Mouse (Mus musculus) intestine, postnatal 0 days (tissue): ENCODE measurements around the gene Jmjd1c. TPM values are rescaled to one million over a fixed set of nuclear protein-coding genes. Genes with fewer than 3 reads are reported as not detected.
"Not testable (repeated sequence)": the region's sequence is repeated elsewhere in the genome, so short reads cannot be mapped to it uniquely, and the experiment has no call there.

Experiments used
- ATAC-seq: fragments of 200-750 bp; cut with Nextera tagmentation; 2 replicates; pipeline ENCODE4 v1.8.0; 2017; ENCODE audit warnings: mild to moderate bottlenecking, moderate TSS enrichment, moderate library complexity
- H3K27ac ChIP-seq: fragments of 300-500 bp; sonication (generic); 2 replicates; pipeline ENCODE4 v1.5.1; 2014; ENCODE audit warnings: mild to moderate bottlenecking, low read depth, low read length, moderate library complexity
- H3K27me3 ChIP-seq: fragments of 300-500 bp; sonication (generic); replicated peaks from 2 replicates; pipeline ENCODE4 v1.6.1; 2014; ENCODE audit warnings: low read length, mixed read lengths; ENCODE audit not compliant: control insufficient read depth, insufficient read depth
- H3K36me3 ChIP-seq: fragments of 300-500 bp; sonication (generic); 2 replicates; pipeline ENCODE4 v1.6.1; 2014; ENCODE audit warnings: mild to moderate bottlenecking, moderate library complexity; ENCODE audit not compliant: control insufficient read depth, insufficient read depth
- H3K4me1 ChIP-seq: fragments of 300-500 bp; sonication (generic); replicated peaks from 2 replicates; pipeline ENCODE4 v1.6.1; 2014; ENCODE audit warnings: antibody characterized with exemption, low read length, mixed read lengths; ENCODE audit not compliant: control insufficient read depth, insufficient read depth
- H3K4me2 ChIP-seq: fragments of 300-500 bp; sonication (generic); replicated peaks from 2 replicates; pipeline ENCODE4 v1.6.1; 2014; ENCODE audit warnings: low read depth, mild to moderate bottlenecking, moderate library complexity
- H3K4me3 ChIP-seq: fragments of 300-500 bp; sonication (generic); 2 replicates; pipeline ENCODE4 v1.5.1; 2014; ENCODE audit warnings: low read depth, low read length
- H3K9ac ChIP-seq: fragments of 300-500 bp; sonication (generic); 2 replicates; pipeline ENCODE4 v1.6.1; 2014; ENCODE audit warnings: mild to moderate bottlenecking, low read depth, low read length
- H3K9me3 ChIP-seq: fragments of 300-500 bp; sonication (generic); 2 replicates; pipeline ENCODE4 v1.6.1; 2016; ENCODE audit warnings: mixed run types; ENCODE audit not compliant: control insufficient read depth
- CTCF ChIP-seq: sonication (generic); IDR thresholded peaks from 2 replicates; pipeline ENCODE4 v1.5.1; 2016; ENCODE audit warnings: low read depth, mild to moderate bottlenecking, control low read depth, antibody characterized with exemption, moderate library complexity
- WGBS: fragments of 180-500 bp; shearing (Covaris S2); extraction: QIAGEN DNeasy Blood & Tissue Kit; methylation state at CpG from one replicate; pipeline ENCODE4 v1.1.7; 2014; 5-methylcytosine and 5-hydroxymethylcytosine counted together
- polyA plus RNA-seq: library from polyadenylated mRNA; unstranded; fragments of >200 nt; fragmentation: Nextera tagmentation; extraction: Ambion mirVana; gene quantifications from 2 replicates; pipeline ENCODE4 v1.2.1, GENCODE M21; 2015

Jmjd1c gene
- polyA plus RNA-seq, 1 experiment from 2014 or later, result 33.4 TPM

- no peak for ATAC-seq
- H3K36me3 ChIP-seq, result 0 out of 2 replicates have a peak, but pooled peaks cover 3% of the 10 kb centered on the region
- H3K27me3 ChIP-seq, result no peaks in the 10 kb centered on the region
- no peak overlapping the region for H3K4me3 ChIP-seq
- no peak overlapping the region for H3K27ac ChIP-seq
- no peak overlapping the region for H3K9ac ChIP-seq
- no peak for TF ChIP-seq CTCF
- H3K4me1 ChIP-seq, result no peaks in the 10 kb centered on the region; the same call in none of the 2 replicates
- H3K9me3 ChIP-seq, result no peaks in the 10 kb centered on the region
- 68% methylated on average over 14 of the region's 14 CpGs for WGBS
- no peak overlapping the region for H3K4me2 ChIP-seq
Observed at GRCm38 (mm10) chr10:67111044-67111798, 15.3 kb downstream of the Jmjd1c start.

- 0 out of 2 replicates have a peak, but pooled peaks cover 3% of the 10 kb centered on the region for H3K36me3 ChIP-seq
- TF ChIP-seq CTCF, result no peak
- H3K9ac ChIP-seq, result no peak overlapping the region
- no peaks in the 10 kb centered on the region for H3K27me3 ChIP-seq
- no peaks in the 10 kb centered on the region for H3K9me3 ChIP-seq
- no peak for ATAC-seq
- no peak overlapping the region for H3K27ac ChIP-seq
- no peaks in the 10 kb centered on the region; the same call in none of the 2 replicates for H3K4me1 ChIP-seq
- 54% methylated on average over 5 of the region's 5 CpGs for WGBS
- no peak overlapping the region for H3K4me2 ChIP-seq
- no peak overlapping the region for H3K4me3 ChIP-seq
Observed at GRCm38 (mm10) chr10:67111799-67112177, 15.9 kb downstream of the Jmjd1c start.

- ATAC-seq, H3K4me1 ChIP-seq: not testable (repeated sequence)
- 82% methylated on average over 5 of the region's 5 CpGs for WGBS
Observed at GRCm38 (mm10) chr10:67112967-67113366, 17.0 kb downstream of the Jmjd1c start.

GRCm38 (mm10) chr10:67113833-67114232 is 17.9 kb downstream of the Jmjd1c start:
- no peaks in the 10 kb centered on the region for H3K36me3 ChIP-seq
- H3K27ac ChIP-seq, result no peak overlapping the region
- no peak overlapping the region for H3K9ac ChIP-seq
- no peak for ATAC-seq
- H3K4me3 ChIP-seq, result no peak overlapping the region
- no peaks in the 10 kb centered on the region for H3K27me3 ChIP-seq
- H3K4me1 ChIP-seq, result no peaks in the 10 kb centered on the region; the same call in none of the 2 replicates
- no peaks in the 10 kb centered on the region for H3K9me3 ChIP-seq
- no peak for TF ChIP-seq CTCF
- no peak overlapping the region for H3K4me2 ChIP-seq
- WGBS, result 84% methylated on average over 11 of the region's 11 CpGs

More at GRCm38 (mm10) chr10:67112967-67113366, 17.0 kb downstream of the Jmjd1c start:
- H3K27me3 ChIP-seq, H3K4me2 ChIP-seq, H3K9me3 ChIP-seq, H3K27ac ChIP-seq, H3K4me3 ChIP-seq, H3K36me3 ChIP-seq, H3K9ac ChIP-seq: not testable (repeated sequence)

- peaks cover 4% of the 10 kb centered on the region for H3K4me1 ChIP-seq
- no peaks in the 10 kb centered on the region for H3K36me3 ChIP-seq
- WGBS, result 27% methylated on average over 6 of the region's 6 CpGs
- H3K27ac ChIP-seq, result peak overlapping the region; percentile 46; the same call in 1 of the 2 replicates
- no peak overlapping the region for H3K9ac ChIP-seq
- no peak for ATAC-seq
- no peaks in the 10 kb centered on the region for H3K27me3 ChIP-seq
- H3K4me3 ChIP-seq, result no peak overlapping the region
- TF ChIP-seq CTCF, result no peak
- no peak overlapping the region for H3K4me2 ChIP-seq
- no peaks in the 10 kb centered on the region for H3K9me3 ChIP-seq
Observed at GRCm38 (mm10) chr10:67115115-67115514, 19.2 kb downstream of the Jmjd1c start.

GRCm38 (mm10) chr10:67115666-67116091 is 19.8 kb downstream of the Jmjd1c start:
- Histone ChIP-seq H3K27ac (peak overlapping the region; percentile 46; the same call in 1 of the 2 replicates), H3K4me3 (no peak overlapping the region)
- 0 out of 2 replicates have a peak, but pooled peaks have one; percentile 20 for ATAC-seq

More at GRCm38 (mm10) chr10:67115666-67116091, 19.8 kb downstream of the Jmjd1c start:
- H3K4me2 ChIP-seq, result no peak overlapping the region
- WGBS, result 27% methylated on average over 5 of the region's 5 CpGs
- H3K9me3 ChIP-seq, result no peaks in the 10 kb centered on the region
- H3K27me3 ChIP-seq, result no peaks in the 10 kb centered on the region
- H3K4me1 ChIP-seq, result peaks cover 5% of the 10 kb centered on the region
- H3K9ac ChIP-seq, result no peak overlapping the region
- no peak for TF ChIP-seq CTCF
- H3K36me3 ChIP-seq, result no peaks in the 10 kb centered on the region
